Mouse (Mus musculus) MEL-GATA-1-ER (cell line): ENCODE data around the gene AI854703.

ENCODE experiments used
- DNase-seq: peaks from one replicate; pipeline ENCODE4 v3.0.0-alpha.2; 2012; ENCODE audit warnings: low read depth; ENCODE audit errors: extremely low read depth

The AI854703 gene

DNA sequence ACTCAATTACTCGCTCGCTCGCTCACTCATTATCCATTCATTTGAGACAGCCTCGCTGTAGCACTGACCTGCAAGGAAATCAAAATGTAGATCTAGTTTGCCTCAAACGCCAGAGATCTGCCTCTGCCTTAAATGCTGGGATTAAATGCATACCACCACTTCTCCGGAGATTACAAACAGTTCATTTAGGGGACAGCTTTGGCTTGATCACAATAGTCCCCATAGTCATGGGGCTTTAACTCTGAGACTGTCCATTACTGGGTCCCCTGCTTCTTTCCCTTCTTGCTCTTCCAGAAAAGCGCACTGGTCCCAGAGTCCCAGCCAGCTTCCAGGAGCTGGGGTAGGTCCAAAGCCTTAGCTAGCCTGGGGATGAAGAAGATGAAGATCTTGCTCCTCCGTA is at the start of gene AI854703:
Gene AI854703 (plus strand): TSS at position 301 of the 400 bp plus-strand sequence.
- DNase-seq: no peak

DNA sequence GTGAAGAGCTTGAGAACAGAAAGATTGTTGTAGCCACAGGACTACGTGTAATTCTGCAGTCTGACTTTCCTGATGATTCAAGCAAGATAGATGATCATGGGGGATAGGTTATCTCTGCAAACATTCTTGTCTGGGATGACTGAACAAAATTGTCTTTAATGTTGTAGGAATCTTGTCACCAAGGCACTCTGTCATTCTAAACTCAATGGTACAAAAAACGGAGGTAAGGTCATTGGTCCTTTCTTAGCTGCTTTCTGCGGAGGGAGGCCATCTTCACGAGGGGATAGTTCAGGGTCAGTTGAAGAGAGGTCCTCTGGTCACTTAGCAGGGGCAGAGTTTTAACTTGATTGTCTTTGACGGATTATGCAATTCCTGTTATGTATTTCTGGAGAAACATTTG is 47.8 kb upstream of the AI854703 start:
- DNase-seq: no peak

DNA sequence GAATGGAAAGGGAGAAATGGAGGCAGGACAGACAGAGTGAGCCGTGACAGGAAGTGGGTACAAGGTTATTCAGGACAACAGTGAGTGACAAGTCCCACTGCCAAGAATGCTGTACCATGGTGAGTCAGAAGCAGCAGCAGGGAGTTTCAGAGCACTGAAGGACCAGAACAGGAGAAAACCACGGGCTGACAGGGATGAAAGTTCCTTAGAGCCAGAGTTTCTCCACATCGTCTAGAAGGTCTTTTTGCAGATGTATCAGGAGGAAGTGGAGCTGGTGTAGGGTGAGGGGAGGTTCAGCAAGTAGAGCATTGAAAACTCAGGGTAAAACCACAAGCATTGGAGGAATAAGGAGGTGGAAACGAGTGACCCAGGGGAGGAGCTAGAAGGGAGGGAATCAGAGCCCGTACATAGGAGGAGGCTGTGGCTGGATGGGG is 47.3 kb upstream of the AI854703 start:
- DNase-seq: no peak

DNA sequence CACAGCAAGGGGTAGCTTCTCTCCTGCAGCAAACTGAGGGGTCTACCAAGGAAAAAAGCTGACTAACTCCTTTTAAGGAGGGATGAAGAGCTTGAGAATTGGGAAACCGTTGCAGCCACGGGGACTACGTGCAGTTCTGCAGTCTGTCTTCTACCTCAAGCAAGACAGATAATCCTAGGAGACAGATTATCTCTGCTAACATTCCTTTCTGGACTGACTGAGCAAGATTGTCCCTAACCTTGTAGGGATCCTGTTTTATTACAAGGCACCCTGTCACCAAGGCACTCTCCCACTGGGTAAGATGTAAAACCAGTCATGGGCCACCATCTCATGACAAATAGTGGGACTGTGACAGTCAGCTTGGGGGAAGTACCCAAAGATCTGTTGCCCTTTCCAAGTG is 45.3 kb upstream of the AI854703 start:
- no peak for DNase-seq

DNA sequence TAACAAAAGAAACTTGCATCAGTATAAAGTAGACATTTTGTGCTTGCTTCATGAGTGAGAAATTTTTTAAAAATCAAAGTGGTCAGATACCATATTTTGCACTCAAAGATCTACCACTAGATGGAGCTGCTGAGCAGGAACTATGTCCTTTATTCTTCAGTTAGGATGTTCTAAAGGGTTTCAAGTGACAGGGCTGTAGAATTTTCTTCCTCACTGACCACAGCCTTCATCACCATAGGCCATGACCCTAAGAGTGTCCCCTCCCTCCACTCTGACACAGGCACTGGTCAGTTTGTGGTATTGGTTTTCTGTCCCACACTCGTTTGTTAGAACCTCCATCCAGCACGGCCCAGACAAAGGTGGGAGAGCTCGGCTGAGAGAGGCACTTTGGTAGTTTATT is 44.5 kb upstream of the AI854703 start:
- DNase-seq: no peak

DNA sequence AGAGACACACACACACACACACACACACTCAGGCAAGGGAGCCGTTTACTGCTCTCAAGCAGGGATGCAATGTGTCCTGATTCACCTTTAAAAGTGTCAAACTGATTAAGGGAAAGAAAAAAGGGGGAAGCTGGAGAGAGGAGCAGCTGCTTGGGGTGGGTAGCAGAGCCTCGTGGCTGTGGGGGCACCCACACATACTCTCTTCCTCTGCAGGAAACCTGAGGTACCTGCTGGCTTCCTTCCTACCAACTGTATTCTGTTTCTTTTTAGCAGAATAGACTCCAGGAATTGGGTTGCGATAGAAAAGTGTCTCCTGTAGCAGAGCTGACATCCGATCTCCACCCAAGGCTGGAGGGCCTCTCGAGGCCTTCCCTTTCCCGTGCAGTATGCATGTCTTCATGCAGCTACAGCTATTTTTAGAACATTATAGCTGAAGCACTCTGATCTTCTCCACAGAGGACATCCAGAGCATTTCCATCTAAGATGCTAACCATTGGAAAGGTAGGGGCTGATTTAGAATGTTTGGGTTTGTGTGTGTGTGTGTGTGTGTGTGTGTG is 37.3 kb upstream of the AI854703 start, which contains the start of gene Gm45021:
Gene Gm45021 (plus strand): TSS at position 417 of the 557 bp plus-strand sequence.
- no peak for DNase-seq

DNA sequence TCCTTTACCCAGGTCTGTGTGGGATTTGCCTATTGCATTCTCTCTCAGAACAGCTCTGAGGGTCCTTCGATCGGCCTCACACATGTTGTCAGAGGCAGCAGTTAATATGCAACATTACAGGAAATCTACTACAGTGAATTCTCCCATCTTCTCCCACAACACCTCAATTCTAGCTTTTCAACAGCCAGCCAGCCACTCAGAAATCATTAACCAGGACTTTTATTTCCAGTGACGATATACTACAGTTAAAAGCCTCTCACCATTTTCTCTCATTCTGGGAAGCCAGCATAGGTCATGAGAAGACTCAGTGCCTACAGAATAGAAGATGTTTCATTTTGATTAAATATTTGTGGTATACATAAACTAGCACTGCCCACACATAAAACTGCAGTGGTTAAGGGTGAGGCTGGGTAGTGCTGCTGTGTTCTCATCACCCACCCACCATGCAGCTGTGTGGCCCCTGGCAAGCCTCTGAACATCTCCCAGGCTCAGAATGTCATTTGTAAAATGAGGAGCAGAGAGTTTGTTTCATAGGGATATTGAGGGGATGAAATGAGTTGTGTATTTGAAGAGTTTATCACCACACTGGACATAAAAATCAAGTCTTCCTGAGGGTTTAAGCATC is 35.2 kb upstream of the AI854703 start:
- no peak for DNase-seq

DNA sequence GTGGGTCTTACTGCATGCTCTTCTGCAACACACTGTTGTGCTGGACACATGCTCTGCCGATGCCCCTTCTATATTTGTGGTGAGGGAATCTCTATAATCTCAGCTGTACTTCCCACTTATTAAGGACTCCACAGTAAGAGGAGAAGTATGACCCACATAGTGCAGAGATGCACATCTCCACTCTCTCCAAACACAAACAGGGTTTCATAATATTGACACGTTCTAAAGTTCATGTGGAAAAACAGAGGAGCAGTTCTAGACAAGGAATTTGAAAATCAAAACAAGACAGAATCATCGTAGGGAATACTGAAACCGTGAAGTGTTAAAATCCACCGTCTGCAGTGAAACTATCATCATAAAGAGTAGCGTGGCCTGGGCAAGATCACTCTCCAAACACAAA is 34.7 kb upstream of the AI854703 start:
- no peak for DNase-seq

DNA sequence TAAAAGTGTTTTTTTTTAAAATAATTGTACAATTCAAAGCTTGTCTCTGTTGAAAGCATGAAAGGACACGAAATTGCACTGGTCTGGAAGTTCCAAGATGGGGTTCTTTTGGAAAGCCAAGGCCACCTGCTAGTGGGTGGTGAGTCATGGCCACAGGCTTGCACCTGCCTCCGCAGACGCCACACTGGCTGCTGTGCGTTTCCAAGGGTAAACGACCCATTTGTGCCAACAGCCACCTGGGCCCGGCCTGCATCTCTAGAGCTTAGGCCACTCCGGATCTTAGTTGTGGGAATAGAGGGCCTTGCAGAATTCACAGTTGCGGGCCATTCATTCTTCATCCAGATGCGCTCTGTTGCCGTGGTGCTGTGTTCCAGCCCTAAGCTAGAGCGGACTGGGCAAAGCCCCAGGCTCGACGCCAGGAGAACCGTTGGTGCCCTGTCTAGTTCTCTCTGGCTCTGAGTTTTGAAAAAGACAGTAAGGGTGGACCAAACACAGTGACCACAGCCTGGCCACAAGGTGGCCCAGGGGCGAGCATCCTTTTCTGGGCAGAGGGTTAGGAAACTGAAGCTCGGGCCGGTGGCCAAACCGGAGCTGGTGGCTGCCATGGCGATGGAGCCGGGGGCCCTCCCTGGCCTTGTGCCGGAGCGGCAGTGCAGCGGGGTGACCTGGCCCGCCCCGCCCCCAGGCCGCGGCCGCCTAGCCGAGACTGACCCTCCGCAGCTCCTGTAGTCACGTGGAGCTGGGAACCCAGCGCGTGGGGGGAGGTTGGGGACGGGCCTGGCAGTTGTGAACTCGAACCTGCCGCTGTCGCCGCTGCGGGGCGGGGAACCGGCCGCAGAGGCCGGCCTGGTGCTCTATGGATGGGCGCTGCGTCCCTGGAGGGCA is 33.2 kb upstream of the AI854703 start, which contains the start of the genes Repin1 and Gm44965:
Gene Repin1 (plus strand): TSS at position 726 of the 885 bp plus-strand sequence.
Gene Gm44965 (plus strand): TSS at position 784 of the 885 bp plus-strand sequence.
- DNase-seq: no peak

DNA sequence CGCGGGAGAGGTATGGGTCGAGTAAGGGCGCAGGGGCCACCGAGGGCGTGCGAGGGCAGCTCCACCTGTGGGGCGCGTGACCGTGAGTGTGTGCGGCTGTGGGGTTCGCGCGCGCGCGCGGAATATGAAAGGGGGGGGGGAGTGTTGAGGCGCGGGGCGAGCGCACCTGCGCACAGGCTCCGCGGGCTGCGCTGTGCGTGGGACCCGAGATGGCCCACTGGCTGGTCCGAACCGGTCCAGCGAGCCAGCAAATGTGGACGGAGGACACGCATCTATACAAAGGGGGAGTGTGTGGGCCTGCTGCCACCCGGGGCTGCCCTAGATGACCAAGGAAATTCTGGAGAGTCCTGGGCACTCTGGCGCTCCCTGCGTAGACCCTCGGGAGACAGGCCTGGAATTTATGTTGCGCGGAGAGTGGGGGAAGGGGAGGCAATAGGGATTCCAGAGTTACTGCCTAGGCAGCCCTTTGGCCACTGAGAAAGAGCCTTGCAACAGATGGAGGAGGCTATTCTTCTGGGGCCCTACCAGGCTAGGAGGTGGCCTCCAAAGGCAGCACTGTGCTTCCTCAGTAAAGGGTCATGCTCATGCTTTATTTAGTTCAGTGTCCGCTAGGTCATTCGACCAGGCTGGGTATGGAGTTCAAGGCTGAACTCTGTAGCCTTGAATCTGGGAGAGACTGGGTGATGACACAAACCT is 32.4 kb upstream of the AI854703 start:
- DNase-seq: no peak

DNA sequence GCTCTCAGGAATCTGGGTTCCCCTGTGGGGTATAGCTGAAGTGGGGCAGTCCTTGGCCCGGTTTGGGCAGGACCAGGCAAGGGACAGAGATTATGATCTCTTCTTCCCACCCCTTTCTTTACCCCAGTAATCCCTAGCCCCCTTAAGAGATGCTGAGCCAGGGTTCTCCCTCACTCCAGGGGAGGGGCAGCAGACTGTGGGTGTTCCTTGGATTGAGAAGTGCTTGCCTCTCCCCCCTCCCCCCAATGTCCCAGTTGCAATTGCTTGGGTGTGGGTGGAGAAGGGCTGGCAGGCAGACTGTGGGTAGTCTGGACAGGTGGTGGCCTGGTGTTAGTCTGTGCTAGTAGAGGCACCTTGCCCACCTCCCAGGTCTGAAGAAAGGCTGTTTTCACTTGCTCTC is 31.3 kb upstream of the AI854703 start:
- DNase-seq: no peak

DNA sequence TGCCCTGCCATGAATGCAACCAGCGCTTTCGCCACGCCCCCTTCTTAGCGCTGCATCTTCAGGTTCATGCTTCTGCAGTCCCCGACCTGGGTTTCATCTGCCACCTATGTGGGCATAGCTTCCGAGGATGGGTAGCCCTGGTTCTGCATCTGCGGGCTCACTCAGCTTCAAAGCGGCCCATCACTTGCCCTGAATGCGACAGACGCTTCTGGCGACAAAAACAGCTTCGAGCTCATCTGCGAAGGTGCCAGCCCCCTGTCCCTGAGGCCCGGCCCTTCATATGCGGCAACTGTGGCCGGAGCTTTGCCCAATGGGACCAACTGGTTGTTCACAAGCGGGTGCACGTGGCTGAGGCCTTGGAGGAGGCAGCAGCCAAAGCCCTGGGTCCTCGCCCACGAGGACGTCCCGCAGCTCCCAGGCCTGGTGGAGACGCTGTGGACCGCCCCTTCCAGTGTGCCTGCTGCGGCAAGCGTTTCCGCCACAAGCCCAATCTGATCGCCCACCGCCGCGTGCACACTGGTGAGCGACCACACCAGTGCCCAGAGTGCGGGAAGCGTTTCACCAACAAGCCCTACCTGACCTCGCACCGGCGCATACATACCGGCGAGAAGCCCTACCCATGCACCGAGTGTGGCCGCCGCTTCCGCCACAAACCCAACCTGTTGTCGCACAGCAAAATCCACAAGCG is 29.9 kb upstream of the AI854703 start:
- no peak for DNase-seq

DNA sequence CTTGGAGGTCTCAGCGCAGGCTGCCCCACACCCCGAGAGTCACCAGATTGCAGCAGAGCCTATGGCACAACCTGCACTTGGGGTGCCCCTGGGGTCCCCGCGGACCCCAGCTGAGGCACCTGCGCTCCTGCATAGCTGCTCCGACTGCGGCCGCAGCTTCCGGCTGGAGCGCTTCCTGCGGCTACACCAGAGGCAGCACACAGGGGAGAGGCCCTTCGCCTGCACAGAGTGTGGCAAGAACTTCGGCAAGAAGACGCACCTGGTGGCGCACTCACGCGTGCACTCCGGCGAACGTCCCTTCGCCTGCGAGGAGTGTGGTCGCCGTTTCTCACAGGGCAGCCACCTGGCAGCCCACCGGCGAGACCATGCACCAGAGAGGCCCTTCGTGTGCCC is 29.3 kb upstream of the AI854703 start:
- DNase-seq: no peak

DNA sequence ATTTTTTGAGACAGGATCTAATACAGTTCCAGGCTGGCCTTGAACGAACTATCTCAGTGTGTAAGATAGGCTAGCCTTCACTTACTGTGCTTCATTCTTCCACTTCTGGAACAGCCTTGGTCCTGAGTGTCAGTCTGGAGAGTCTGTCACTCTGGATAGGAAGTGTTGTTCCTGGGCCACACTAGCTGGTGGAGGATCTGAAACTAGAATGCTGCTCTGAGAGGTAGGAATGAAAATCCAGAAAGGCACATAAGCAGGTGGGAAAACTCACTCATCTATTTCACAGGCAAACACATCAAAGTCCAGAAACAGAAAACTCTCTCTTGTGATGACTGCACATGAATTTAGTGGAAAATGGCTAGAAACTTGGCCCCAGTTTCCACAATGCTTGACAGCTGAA is 26.0 kb upstream of the AI854703 start:
- DNase-seq: no peak

DNA sequence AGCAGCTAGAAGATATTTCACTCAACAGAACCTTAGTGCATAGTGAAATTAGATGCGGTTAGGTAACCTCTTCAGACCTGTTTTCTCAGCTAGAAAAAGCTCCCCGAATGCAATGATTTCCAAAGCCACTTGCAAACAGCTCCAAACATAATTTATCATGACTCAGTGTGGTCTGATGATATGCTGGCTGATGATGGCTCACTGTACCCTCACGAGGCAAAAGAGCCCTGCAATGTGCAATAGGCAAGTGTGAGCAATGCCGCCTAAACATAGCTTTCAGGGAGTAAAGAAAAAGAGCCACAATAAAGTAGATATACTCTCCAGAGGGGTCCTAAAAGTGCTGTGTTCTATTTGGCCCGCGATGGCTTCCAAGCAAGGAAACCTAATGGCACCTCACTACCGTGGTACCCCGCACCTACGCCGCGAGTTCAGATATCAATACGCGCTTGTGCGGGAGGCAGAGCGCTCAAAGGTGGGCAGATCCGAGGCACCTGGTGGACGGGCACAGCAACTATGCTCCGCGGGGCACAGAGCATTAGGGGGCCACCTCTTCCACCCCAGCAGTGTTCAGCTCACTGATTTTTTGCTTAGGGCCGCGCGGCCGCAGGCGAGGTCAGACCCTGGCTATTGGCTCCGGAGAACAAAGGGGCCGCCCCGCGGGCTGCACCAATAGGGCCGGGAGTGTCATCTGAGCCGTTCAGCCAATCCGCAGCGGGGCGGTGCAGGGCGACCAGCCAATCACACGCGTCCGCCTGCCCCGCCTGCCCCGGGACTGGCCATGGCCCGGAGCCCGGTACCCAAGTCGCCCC is 25.1 kb upstream of the AI854703 start, which contains the start of gene Zfp775:
Gene Zfp775 (plus strand): TSS at position 793 of the 809 bp plus-strand sequence.
- no peak for DNase-seq

DNA sequence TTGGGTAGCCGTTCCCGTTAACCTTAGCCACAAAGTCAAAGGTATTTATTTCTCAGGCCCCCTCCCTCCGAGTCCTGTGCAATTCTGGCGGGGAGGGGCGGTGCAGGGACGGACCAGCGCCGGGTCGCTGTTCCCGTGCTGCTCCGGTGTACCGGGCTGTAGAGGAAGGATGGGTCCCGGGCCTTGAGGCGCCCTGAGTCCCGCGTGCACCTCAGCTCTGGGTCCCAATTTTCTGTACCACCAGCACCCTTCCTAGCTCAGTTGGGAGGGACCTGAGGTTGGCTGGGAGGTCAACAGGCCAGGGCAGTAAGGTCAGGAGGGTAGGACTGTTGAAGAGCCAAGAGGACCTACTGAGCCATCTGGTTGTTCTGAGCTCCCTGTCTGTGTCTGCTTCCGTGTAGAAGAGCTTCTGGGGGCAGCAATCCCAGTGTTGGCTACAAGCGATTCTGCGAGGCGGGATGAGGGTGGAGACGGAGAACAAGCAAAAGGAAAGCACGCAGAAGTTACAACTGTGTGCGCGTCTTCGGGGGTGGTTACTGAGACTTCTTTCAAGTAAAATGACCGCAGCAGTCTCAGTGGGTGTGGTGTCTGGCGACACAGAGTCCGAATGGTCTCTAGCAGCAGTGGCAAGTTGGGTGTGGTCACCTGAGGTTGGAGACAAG is 24.4 kb upstream of the AI854703 start:
- no peak for DNase-seq

DNA sequence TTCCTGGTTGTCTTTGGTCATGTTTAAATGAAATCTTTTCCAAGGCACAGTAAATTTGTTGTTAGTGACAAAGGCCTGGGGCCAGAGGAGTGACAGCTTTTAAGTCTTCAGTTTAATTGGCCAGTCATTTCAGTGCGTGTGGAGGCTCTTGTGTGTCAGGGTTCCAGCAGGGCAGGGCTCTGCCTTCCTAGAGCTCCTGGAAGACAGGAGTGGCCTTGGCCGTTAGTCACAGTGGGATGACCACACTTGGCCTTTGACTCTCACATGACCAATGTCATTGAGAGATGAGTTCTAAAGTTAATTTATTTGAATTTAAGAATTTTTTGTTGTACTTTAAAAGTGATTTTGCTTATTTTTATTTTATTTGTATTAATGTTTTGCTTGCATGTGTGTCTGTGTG is 18.4 kb upstream of the AI854703 start:
- no peak for DNase-seq

DNA sequence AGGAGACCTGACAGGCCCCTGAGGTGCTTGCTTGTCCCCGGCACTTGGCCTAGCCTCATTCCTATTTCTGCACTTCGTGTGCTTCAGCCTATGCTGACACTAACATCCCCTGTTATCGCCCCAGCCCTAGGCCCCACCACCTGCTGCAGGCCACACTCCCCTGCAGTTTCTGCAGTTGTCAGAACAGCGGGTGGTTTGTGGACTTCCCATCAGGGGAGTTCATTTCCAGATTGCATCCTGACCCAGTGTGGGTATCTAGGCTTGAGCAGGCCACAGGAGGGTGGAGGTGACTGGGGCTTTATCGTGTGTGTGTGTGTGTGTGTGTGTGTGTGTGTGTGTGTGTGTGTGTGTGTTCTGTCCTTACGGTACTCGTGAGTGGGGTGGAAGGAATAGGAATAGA is 17.1 kb upstream of the AI854703 start:
- no peak for DNase-seq

DNA sequence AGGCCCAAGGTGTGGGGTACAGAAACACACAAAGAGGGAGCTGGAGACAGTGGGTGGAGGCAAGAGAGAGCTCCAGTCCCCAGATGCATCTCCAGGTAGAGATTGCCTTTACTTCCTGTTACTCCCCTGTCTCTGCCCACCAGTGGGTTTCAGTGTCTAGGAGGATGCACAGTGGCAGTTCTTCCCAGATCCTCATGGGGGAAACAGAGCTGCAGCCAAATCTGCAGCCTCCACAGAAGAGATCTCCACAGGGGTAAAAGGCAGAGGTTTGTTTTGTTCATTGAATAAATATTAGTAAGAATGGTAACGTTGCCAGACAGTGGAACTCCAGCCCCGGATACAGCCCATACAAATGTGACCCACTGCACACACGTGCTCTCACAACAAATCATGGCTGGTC is 15.9 kb upstream of the AI854703 start:
- DNase-seq: no peak

DNA sequence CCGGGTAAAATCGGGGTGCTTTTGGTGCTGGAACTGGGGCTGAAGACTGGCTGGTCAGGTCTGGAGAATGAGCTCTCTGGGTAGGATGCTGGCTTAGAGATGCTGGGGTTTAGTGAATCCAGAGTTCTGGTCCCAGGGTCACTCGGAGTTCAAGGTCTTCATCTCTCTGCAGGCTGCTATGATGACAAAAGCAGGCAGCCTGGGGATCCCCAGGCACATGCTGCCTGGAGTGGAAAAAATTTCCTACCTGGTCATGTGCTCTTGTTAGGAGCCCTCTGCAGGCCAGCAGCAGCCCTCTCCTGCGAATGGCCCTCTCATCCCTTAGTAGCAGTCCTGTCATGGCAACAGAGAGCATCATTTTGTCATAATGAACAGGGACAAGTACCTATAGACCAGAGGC is 13.1 kb upstream of the AI854703 start:
- no peak for DNase-seq
